Mouse (Mus musculus) cerebellum, postnatal 36 days (tissue): ENCODE measurements around the gene Mydgf.

Source experiments
- DNase-seq, 2 experiments: peaks; one replicate each; pipeline ENCODE4 v3.0.0; 2021 to 2022; ENCODE audit warnings: mixed read lengths in 2 of 2

Mydgf gene

DNA sequence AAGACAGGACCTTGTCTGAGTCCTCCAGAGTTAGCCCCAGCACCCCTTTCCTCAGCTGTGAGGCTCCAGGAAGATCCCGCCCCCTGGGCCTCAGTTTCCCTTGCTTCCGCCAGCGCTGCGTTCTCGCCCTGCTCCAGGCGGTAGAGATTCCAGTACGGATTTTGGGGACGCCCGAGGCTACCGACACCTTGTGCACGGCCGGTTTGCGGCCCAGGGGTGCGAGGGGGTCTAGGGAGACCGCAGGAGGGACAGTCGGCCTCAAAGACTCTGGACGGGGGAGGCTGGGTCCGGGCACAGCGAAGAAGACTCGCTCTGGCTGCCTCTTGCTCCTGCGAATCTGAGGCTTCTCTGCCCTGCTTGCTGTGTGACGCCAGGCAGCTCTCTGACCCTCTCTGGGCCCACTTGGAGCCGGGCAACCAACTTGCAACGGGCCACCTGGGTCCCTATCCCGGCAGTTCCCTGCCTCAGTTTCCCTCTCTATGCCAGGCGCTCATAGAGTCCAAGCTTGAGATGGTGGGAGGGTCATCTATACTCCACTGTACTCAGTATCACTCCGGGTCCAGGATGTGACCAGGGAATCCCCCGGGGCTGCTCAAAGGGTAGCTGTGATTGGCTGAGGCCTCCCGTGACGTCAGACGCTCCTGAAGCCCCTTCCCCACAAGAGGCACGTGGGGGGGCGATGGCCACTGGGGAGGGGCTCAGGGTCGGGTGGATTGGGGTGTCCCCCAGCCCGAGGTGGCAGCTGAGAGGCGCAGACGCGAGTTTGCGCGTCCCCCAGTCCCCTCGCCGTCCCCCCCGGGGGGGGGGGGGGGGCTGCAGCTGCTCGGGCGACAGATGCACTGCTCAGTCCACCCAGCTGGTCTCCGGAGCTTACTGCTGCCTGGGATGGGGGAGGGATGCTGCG, 41.8 kb downstream of the Mydgf start:
- DNase-seq, result peak; percentile 78 to 80

DNA sequence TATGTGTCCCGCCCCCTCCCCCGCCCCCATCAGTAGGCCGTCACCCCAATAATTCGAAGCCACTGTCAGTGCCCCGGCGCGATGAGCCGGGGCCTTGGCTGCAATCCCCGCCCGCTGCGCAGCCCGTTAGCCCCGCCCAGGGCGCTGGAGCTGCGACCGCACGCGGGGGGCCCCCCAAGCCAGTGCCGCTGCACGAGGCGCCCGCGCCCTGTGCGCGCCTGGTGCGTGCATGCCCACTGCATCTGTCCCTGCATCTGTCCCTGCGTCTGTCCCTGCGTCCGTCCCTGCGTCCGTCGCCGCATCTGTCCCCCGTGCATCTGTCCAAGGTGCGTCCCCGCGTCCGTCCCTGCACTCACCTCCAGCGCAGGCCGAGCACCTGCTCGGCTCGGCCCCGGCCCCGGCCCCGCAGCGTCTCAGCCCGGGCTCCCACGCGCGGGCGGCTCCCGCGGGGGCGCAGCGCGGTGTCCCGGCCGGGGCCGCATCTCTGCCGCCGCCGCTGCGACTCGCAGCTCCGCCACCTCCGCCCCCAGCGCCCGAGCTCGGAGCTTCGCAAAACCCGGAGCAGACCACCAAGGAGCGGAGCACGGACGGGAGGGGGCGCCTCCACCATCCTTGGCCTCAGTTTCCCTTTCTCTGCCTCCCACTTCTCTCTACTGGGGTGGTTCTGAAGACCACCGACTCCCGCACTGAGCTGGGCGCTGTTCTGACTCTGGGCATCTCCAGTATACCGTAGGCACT, 43.7 kb downstream of the Mydgf start, which contains the start of gene Sema6b:
Gene Sema6b (minus strand): TSS at position 486 of the 738 bp plus-strand sequence.
- peak; percentile 83 to 86 for DNase-seq

DNA sequence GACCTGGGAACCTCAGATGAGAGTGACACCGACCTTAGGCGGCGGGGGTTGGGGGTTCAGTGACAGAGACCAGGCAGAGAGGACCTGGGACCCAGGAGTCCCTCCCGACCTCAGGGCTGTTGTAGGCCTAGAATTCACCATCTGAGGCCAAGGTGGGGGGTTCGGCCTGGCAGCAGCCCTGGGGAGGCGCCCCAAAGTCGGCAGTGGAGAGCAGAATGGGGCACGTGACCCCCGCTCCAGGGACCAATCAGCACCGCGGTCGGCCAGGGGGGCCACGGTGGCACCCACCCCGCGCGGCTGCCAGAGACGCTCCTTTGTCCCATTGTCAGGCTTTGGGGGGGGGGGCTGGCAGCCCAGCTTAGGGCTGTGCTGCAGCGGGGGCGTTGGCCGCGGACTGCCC, 44.4 kb downstream of the Mydgf start:
- DNase-seq, result peak in 1 of 2 experiments; percentile 51

DNA sequence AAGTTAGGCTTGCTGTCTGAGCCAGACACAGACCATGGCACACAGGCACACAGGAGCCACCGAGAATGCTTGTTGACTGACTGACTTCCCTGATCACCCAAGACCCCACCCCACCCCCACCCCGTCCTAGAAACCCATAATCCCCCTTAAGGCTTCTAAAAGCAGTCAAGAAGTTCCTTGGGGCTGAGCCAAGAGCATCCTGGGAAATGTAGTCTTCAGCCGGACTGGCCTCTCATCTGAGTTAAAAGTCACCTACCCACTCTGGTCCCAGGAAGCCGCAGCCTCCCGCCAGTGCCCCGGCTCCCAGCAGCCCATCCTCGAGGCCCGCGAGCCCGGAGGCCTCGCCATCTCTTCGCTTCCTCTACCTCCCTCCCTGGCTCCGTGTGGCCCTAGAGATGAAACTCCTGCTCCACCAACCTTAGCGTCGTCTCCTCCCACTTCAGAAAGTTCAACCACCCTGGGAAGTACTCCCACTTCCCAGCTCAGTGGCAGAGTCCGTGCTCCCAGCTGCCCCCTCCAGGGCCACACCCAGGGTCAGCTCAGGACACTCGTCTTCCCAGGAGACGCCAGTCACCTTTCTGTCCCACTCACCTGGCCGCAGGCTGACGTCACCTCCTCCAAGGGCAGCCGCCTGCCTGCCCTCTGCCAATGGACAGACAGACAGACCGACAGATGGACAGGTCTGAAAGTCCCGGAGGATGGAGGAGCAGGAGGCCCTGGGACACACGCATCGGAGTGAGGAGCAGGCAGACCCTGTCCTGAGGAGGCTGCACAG, 45.7 kb downstream of the Mydgf start:
- DNase-seq, result no peak

DNA sequence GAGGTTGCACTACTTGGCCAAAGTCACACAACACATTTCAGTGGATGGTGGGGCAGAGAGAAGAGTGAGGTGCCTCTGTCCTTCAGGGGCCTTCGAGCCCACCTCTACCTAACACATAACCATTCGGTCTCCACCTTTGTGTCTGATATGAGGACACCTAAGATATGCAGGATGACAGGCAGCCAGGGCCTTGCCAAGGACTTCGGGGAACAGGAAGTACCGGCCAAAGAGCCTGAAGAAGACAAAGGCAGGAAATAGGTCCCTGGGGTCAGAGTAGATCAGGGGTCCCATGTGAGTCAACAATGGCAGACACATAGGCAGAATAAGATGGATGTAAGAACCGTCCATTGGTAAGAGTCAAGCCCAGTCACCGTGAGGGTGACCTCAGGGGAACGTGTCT, 47.2 kb downstream of the Mydgf start:
- DNase-seq, result no peak

DNA sequence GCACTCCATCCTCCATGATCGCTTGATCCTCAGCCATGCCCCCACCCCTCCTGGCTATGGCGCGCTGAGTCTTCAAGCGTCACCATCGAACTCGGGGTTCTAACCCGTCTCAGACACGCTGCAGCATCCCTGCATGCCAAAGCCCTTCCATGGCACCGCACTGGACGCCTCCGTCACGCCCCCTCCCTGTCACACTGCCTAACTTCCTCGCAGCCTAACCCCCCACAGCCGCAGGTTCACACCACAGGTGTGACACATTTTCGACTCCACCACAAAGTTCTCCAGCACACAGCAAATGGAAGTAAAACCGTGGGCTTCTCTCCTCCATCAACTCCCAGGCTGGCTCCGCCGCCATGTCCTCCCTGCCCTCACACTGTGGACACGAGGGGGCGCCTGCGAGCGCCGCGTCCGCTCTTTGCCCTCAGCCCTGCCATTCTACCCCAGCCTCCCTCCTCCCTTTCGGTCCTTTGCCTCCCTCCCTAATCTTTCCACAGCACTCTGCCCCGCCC, 49.2 kb downstream of the Mydgf start:
- DNase-seq, result peak; percentile 56 to 66

DNA sequence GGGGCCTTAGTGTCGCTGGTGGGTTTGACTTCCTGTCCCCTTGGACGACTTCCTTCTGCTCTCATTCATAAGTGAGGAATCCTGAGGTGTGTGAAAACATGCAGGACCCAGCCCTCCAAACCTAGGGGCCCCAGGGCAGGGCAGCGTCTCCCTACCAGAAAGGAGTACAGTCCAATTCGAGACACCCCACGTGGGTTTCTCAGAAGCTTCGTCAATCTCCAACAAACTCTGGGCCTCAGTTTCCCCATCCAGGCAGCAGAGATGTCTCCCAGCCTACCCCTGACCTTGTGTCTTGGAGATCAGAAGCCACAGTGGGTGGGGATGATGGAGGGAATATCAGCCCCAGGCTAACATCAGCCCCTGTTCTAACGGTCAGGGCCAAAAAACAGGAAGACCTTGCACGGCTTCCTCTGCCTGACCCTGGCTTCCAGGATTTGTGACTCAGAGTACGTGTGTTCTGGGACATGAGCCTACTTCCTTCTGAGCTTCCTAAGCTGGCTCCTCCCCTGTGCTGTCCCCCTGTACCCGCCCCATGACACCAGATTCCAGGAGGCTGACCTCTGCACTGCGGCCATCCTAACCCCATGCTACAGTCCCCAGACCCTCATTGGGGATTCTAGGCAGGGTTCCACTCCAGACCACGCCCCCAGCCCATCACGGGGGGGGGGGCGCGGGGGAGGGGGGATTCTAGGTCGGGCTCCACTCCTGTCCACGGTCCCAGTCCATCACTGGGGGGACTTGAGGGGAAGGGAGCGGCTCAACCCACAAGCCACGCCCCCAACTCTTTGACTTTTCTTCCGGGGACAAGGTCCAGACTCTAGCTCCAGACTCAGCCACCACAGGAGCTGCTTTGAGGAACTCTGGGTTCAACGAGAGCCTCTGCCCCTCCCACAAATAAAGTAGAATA, 50.0 kb downstream of the Mydgf start:
- DNase-seq, result no peak

DNA sequence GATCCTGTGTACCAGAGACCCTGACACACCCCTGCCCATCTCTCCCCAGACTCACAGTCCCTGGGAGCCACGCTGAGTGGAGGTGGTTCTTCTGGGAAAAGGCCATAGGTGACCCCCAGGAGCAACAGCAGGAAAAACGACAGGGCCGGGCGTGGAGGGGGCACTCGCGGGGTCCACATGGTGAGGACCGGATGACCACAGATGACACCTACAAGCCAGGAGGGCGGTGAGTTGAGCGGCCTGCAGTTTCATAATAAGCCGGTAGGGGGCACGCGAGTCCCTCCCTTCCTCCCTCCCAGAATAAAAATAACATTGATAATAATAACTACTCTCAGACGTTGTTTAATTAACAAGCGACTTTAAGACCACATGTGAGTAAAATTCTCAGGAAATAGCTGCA, 51.1 kb downstream of the Mydgf start:
- peak; percentile 72 to 76 for DNase-seq

DNA sequence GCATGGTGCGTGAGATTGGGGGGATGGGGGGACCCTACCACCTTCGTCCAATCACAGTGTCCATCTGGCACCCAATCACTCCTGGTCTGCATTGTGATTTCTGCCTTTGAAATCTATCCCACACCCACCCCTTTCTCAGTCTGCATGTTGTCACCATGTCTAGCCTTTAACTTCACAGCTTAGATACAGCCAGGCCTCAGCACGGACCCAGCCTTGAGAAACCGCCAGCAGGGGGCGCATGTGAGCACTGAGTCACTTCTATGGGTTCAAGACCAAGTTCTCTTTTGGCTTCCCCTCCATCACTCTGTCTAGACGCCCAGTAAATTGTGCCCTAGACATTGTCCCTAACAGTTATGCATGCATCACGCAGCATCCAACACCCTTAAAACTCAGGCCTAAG, 51.9 kb downstream of the Mydgf start:
- DNase-seq, result peak; percentile 75 to 78

DNA sequence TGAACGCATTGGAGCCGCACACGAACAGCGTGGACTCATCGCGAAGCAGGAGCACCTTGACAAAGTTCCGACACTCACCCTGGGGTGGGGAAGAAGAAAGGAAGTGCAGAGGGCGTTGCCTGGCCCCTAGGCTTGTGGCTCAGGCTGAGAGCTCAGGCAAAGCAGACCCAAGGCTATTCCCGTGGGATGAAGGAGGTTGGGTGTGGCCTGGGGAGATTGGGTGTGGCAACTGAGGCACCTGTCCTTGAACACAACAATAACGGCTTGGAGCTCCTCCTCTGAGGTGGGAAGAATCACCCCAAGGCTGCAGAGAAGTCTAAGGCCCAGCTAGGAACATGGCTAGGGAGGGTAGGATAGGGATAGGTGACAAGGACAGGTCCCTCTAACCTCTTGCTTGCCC, 52.6 kb downstream of the Mydgf start:
- DNase-seq, result no peak

DNA sequence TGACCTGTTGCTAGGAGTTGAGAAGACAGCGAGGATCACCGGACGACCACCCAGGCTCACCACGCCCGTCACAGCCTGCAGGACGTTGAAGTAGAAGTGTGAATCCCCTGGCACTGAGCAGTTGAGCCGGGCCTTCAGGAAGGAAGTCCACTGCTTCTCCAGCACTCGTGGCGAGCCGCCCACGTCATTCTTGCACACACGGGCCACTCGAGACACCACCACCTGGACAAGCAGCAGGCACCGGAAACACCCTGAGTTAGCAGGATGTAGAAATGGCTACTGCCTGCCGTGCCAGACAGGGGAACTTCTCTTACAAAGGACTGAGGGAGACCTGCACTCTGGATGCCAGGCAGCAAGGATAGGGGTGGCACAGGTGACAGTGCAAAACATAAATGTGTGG, 55.5 kb downstream of the Mydgf start:
- peak in 1 of 2 experiments; percentile 48 for DNase-seq

DNA sequence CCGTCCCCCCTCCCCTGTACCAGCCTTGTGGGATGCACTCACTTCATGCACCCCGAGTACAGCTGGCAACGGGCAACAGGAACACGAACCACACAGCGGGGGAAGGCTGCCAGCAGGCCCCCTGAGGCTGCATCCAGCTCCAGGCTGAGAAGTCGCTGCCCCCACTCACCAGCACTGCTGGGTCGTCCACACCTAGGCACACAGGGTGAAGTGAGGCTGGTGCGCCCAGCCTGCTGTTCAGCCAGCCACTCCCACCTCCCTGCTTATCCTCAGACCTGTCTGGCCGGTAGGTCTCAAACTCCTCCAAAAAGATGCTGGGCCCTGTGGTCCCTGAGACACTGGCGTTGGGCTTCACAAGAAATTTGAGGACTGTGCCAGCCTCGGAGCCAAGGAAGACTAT, 57.5 kb downstream of the Mydgf start:
- no peak for DNase-seq
